Mouse (Mus musculus): ENCODE data around the gene Stn1. TPM values are rescaled to one million over a fixed set of nuclear protein-coding genes. Genes with fewer than 3 reads are reported as not detected.

The Stn1 gene
- total RNA-seq, 2 experiments from 2014 or later: 21.0 to 22.8 TPM

DNA sequence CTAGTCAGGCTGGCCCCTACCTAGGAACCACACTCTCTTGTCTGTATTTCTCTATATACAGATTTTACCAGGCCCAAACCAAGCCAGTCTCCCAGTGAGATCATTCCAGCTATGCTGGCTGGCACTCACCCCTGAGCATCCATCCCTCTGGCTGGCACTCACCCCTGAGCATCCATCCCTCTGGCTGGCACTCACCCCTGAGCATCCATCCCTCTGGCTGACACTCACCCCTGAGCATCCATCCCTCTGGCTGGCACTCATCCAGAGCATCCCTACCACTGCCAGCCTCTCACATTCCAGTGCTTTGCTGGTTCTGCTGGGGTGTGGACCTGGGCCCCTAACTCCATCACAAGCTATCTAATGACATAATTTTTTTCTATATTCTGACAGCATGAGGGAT lies 8.2 kb upstream of the Stn1 start:
- DNase-seq (ENCODE audit: low spot score in 2 of 2): no peak

DNA sequence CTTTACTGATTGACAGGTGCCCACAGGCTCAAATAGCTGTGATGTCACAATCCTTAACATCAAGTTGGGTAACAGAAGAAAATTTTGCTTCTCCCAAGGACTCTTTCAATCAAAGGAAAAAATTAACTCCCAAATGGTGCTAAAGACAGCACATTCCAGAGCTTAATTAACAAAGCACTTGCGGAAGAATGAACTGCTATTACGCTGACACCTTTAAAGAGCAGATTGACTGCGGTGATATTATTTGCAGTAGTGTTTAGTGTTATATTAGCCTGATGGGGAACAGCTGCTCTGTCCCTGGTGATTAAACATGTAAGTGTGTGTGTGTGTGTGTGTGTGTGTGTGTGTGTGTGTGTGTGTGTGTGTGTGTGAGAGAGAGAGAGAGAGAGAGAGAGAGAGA lies 7.7 kb upstream of the Stn1 start:
- DNase-seq (ENCODE audit: low spot score in 2 of 2): no peak

DNA sequence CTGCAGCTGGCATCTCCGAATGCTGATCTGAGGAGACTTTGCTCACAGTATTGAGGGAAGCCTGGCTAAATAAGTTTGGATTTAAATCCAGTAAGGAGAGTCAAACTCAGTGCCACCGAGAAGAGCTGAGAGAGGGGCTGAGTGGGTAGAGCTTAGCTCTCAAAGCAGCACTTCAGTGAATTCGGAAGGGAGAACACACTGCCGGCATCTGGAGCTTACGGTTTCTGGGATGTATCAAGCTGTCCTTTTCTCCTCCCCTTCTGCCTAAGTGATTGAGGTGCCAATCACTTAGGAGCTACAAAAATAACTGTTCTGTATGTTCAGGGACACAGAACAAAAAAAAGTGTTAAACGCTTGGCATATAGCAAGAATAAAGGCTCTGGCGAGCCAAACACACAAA lies 5.1 kb upstream of the Stn1 start:
- DNase-seq (ENCODE audit: low spot score in 2 of 2): peak in 1 of 2 experiments; percentile 58

DNA sequence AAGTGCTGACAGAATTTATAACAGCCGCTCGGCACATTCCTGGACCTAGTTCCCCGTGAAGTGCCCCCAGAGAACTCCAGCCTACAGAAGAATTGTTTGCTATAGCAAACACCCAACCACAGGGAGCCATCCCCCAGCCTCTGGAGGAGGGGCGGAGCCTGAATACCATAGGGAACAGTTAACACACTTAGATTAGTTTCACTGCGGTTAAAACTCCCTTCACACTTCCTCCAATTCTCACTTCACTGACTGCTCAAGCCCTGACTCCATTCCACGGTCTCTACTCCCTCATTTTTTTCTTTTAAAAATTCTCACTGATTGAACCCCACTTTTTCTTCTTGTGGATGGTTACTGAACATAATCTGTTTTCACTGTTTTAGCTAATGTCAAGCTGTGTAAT lies 1.5 kb upstream of the Stn1 start:
- no peak for DNase-seq (ENCODE audit: low spot score in 2 of 2)

DNA sequence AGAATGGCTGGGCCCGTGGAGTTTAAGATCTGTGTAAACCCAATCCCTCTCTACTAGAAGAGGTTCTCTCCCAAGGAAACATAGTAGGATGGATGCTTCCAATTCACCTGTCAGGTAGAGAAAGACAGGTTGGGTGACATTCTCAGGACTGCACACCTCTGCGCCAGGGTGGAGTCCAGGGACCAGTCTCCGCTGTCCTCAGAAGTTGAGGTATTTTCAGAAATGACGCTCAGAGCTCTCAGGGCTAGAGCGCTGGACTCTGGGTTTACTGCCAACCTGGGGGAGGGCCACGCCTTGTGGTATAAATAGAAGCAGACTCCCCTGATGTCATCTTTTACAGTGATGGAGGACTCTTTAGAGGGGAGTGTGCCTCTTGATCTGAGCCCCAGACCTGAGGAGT lies 572 bp upstream of the Stn1 start:
- DNase-seq (ENCODE audit: low spot score in 2 of 2): no peak

DNA sequence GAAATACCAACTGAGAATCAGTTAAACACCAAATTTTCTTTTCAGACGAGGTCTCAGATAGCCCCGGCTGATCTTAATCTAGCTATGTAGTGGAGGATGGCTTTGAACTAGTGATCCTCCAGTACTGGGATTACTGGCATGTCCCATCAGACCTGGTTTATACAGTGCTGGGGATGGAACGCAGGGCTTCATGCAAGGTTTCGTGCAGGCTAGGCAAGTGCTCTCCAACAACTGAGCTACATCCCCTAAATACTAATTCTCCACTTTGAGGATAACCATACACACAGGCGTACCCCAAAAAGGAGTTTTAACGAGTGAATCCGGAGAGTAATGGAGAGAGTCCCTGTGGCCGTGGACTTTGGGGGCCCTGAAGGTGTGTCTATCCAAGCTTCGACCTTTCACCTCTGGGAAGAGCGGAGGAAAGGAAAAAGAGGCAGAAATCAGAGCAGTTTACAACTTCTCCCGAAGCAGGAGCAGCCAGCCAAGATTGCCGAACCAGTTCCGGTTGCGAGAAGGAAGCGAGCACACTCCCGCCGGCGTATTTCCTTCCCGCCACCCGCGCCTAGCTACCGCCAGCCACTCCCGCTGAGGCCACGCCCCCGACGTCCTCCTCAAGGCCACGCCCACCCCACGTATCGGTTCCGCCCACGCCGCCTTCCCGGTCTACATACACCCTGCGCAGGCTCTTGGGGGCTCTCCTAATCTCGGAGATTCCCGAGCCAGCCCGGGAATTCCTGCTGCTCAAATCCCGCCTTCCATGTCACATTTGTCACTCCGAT lies 597 bp downstream of the Stn1 start:
- peak; percentile 95 to 98 for DNase-seq (ENCODE audit: low spot score in 2 of 2)

DNA sequence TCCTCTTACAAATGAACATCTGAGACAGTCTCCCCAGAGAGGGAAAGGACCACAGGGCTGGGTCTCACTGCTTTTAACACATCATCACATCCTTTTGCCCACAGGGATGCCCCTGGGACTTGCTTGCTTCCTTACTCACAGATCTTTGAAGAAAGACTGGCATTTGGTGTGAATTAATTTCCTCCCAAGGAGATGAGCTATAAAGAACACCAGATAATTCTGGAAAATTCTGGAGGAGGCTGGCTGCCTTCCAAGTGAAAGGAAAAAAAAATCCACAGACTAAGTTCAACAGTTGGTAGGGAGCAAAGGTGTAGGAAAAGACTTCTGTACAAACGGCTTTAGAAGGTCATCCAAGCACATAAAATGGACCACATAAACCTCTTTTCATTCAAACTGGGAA lies 3.2 kb downstream of the Stn1 start:
- DNase-seq (ENCODE audit: low spot score in 2 of 2): peak in 1 of 2 experiments; percentile 39

DNA sequence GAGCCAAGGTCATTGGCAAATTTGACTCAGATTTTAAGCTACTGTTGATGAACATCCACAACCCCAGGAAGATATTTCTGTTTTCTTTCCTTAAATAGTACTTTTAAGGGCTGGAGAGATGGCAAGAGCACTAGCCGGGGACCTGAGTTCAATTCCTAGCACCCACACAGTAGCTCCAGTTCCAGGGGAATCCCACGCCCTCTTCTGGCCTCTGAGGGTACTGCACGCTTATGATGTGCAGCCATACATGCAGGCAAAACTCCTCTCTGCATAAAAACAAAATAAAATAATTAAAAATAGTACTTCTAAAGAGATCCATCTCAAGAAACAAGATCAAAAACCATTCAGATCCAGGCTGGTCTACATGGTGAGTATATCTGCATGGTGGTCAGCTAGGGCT lies 4.9 kb downstream of the Stn1 start:
- DNase-seq (ENCODE audit: low spot score in 2 of 2): no peak

DNA sequence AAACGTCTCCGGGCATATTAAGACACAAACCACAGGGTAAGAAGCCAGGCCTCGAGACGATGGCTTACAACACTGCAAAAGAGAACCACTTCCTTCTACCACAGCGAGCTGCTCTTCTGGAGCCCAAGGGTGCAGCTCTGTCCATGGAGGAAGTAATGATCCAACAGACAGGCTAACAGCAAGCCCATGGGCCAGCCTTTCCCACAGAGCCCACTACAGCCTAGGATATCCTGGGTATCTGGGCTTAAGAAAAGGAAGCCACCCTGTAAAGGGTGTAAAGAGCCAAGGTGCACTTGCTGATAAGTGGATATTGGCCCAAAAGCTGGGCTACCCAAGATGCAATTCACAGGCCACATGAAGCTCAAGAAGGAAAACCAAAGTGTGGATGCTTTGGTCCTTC lies 6.0 kb downstream of the Stn1 start:
- DNase-seq (ENCODE audit: low spot score in 2 of 2): no peak

DNA sequence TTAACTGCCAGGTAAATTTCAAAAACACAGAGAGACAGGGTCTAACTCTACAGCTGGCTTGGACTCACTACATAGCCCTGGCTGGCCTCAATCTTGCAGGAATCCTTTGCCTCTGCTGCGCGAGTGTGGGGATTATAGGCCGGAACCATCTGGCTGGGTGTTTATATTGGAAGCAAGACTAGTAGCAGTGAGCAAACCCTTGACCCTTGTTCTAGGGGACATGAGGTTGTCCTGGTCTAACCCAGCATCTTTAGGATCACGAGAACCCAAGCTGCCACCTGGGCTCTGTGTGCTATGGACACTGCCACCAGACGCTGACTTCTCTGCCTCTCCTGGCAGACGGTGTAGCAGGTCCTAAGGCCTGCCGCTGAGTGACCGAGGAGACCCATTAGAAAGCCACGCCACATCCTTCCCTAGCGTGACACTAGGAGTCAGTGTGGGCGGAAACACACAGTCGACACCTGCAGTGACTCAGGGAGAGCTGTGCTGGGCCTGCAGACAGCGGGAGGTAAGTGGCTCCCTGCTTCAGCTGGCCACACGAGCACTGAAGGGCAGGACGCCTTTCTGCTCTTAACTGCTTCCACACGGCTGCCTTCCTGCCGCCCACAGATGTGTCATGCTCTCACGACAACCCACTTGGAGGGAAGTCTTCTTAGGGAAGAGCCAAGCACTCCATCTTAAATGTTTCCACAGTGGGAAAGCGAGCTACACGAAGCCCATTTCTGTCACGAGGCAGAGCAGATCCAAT lies 10.9 kb downstream of the Stn1 start:
- DNase-seq (ENCODE audit: low spot score in 2 of 2): no peak

DNA sequence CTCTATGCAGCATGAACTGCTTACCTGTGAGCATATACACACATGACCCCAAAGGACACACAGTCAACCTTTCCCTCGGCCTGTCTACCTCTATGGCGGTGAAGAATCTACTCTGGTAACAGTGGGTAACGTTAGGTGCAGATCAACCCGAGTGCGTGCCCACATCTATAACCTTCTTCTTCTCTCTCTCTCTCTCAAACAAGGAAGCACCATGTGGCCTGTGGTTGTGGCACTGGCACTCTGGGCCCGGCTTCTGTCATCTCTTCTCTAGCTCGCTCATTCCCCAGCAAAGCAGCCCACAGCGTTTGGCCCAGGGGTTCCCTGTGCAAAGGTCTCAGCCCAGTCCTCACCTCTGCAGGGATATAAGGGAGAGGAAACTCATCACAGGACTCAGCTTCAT lies 12.4 kb downstream of the Stn1 start:
- DNase-seq (ENCODE audit: low spot score in 2 of 2): no peak

DNA sequence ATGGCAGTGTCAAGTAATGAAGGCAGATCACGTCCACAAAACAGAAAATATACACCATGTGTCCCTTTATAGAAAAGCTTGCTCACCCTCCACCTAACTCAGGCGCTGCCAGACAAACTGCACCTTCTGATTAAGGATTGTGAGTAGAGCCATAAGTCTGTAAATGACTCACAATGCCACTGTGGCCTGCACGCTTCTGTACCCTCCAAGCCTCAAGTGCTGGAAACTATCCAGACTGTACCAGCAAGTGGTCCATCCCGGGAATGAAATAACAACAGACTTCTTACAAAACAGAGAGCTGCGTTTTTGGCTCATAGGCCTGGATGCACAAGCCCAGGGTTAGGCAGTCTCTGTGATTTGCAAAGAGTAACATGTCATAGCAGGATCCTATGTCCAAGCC lies 15.9 kb downstream of the Stn1 start:
- no peak for DNase-seq (ENCODE audit: low spot score in 2 of 2)

DNA sequence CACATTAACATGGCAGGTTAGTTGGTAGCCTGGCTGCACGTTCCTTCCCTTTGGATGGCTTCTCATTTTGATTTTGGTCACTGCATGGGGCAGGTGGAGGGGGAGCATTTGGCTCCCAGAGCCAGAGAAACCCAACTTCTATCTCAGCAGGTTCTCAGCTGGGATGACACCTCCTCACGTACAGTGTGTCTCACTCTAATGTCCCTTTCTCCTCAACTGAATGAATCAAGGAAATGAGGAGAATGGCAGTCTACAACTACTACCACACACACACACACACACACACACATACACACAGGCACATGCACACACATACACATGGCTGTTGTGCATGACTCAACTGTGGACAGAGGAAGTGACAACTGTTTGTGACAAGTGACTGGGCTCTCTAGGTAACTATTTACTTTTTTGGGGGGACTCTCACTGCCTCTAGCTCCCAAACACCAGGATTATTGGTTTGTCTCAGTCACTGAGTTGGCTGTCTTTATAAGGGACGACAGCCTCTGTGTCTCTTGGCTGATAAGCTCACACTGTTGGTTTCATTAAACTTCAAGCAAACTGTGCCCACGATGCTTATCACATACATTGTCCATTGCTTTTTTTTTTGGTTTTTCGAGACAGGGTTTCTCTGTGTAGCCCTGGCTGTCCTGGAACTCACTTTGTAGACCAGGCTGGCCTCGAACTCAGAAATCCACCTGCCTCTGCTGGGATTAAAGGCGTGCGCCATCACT lies 18.0 kb downstream of the Stn1 start:
- no peak for DNase-seq (ENCODE audit: low spot score in 2 of 2)

DNA sequence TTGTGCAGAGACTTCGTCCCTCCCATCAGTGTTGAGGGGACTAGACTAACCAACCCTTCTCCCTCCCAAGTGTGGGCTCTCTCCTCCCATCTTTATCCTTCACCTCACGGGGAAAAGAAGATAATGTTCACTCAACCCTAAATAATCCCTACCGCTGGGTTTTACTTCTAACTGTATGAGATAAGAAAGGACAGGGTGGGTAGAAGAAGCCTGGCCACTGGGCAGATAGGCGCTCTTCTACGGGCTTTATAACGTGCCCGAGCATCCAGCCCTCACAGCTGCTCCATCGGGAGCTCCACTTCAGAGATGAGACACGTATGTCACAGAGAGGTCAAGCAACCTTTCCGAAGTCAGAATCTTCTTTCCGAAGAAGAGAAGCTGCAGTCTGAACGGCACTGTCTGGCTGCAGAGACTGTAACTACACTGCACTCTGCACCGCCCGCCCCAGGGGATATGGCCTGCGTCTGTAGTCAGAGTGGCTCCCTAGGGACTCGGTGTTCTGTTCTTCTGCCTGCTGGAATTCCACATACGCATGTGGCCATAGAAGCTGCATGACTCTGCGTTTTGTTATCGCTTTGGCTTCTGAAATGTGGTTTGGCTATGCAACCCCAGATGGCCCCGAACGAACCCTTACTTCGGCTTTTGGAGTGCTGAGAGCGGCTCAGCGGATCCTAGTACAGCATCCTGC lies 18.7 kb downstream of the Stn1 start:
- no peak for DNase-seq (ENCODE audit: low spot score in 2 of 2)

DNA sequence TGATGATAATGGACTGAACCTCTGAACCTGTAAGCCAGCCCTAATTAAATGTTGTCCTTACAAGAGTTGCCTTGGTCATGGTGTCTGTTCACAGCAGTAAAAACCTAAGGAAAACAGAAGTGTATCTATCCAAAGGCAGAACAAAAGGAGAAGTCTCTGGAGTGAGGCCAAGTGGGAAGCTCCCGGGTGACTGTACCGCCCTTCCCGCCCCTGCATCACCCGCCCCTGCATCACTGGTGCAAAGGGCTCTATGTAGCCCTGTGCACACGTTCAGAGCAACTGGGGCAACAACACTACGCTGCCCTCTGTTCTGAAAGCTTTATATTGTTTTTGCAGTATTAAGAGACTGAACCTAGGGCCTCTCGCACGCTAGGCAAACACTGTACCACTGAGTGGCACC lies 19.7 kb downstream of the Stn1 start:
- no peak for DNase-seq (ENCODE audit: low spot score in 2 of 2)

DNA sequence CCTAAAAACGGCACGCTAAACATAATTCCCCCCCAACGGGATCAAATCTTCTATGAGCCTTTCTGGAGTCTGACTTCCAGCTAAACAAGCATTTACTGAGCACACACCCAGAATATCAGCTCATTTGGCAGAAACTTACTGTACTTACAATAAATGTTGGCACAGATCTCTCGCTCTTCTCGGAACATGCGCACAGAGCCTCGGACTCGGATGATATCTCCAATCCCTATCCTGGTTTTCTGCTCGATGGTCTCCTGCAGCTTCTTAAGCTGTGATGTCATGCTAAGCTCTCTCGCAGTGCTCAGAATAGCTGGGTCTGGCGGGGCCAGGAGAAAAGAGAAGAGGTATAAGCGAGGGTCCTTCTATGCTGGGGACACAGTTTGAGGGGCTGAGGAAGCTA lies 20.4 kb downstream of the Stn1 start:
- no peak for DNase-seq (ENCODE audit: low spot score in 2 of 2)

DNA sequence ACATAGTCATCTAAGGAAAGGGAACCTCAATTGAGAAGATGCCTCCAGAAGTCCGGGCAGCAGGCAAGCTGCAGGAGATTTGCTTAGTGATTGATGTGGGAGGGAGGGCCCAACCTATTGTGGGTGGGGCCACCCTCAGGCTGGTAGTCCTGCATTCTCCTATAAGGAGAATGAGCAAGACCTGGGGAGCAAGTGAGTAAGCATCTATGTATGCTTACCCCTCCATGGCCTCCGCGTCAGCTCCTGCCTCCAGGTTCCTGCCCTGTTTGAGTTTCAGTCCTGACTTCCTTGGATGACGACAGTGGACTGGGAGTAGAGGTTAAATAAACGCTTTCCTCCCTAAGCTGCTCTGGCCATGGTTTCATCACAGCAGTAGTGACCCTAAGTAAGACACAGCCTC lies 22.2 kb downstream of the Stn1 start:
- no peak for DNase-seq (ENCODE audit: low spot score in 2 of 2)

DNA sequence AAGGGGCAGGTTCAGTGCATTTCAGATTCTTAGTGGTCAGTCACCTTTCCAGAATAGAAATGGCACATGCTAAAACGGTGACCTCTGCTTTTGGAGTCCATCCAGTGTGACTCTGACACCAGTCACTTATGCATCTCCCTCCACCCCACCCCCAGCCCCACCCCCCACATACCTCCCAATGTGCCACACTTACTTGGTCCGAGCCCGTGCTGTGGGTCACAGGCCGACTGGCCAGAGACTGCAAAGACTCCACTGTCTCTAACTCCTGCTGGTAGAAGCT lies 23.7 kb downstream of the Stn1 start:
- DNase-seq (ENCODE audit: low spot score in 2 of 2): no peak

DNA sequence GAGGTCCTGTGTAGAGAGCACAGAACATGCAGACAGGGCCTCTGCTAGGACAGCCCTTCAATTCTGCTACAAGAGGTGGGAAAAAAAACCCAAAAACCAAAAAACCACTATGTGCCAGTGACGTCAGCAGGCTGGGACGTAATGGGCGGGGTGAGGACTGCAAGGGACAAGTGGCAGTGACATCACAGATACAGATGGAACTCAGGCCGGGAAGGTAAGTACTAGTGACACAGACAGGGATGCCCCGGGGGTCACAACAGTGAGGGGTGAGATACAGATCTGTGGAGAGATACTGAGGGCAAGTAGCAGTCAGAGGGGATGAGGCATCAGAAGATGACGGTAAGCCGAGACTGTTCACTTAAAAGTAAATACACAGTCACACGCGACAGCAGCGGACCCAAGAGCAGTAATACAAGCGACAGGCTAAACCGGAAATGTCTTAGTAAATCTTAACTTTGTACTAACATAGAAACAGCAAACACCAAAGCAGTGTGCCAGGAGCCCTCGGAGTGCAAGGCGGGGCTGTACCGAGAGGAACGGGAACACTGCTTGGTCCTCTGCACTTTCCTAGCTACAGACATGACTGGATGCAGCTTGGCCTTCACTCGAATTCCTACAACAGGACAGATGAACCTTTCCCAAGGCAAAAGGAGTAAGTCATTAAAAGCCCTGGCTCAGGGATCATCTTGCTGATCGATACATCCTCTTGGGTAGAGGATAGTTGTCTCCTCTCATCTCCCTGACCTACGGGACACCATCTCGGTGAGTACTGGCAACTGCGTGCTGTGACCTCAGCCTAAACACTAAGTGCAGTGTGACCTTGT lies 24.3 kb downstream of the Stn1 start:
- DNase-seq (ENCODE audit: low spot score in 2 of 2): no peak

DNA sequence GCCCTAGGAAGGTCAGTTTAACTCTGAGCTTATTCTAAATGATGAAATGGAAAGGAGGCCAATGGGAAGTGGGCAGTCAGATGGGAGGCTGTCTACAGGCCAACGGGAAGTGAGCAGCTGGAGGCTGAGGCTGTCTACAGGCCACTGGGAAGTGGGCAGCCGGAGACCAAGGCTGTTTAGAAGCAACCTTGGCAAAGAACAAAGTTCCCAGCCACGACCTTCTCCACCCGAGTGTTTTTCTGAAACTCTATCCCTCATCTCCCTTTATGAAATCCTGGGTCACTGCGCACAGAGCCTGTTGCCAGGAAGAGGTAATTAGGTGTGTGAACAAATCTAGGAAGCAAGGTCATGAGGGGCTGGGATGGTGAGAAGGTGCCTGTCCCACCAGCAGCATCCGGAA lies 25.3 kb downstream of the Stn1 start:
- no peak for DNase-seq (ENCODE audit: low spot score in 2 of 2)

DNA sequence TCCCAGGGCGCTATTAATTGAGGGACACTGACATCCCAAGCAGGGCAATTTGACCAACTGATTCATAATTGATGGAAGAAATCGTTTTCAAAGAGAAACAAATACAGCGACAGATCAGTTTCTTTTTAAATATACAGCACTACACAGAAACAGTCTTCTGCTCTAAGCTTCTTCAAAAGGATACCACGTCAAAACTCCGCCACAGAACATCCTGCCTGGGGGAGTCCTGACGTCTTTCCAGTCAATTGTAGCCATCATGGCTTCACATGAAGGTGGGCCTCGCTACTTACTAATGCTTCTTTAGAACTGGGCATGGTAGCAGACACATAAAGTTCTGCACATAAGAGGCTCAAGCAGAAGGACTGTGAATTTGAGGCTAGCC lies 26.0 kb downstream of the Stn1 start:
- no peak for DNase-seq (ENCODE audit: low spot score in 2 of 2)
